Mouse (Mus musculus) lung, postnatal 0 days (tissue): ENCODE measurements around the gene Dcbld2.

ENCODE experiments used
- CTCF ChIP-seq: IDR thresholded peaks from 2 replicates; pipeline ENCODE4 v1.5.1; 2016; ENCODE audit warnings: antibody characterized with exemption, mild to moderate bottlenecking
- EP300 ChIP-seq: IDR thresholded peaks from 2 replicates; pipeline ENCODE4 v1.6.1; 2016; ENCODE audit warnings: antibody characterized with exemption, mild to moderate bottlenecking, control low read depth

GRCm38 (mm10) chr16:58404665-58405064 is 3.6 kb upstream of the Dcbld2 start:
- TF ChIP-seq CTCF (no peak), EP300 (no peak)
